Mouse (Mus musculus): ENCODE measurements around the gene Cdc34b.

Gene Cdc34b

GRCm38 (mm10) chr11:94741732-94742272 is at the start of gene Cdc34b:
Gene Cdc34b (plus strand): TSS chr11:94741782.
- WGBS, result 79% methylated on average over 29 of the region's 29 CpGs

DNA sequence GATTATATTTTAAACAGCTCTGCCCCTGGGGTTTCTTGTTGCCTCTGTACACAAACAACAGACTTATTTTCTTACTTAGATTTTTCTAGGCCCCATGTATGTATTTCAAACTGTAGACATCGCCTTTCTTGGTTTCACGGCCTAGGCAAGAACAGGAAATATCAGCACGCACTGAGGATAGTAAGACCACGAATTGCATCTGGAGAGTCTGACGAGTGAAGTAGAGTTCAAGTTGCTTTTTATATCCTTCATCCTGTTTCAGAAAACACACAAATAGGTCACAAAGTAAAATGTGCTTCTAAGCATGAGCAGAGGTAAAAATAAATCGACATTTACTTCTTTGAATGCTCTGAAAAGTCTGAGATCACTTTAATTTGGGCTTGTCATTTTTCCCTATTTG is 46.1 kb upstream of the Cdc34b start:
- 62% methylated on average over 6 of the region's 6 CpGs for WGBS

- WGBS, result 96% methylated on average over 2 of the region's 2 CpGs
Observed at GRCm38 (mm10) chr11:94697140-94697539, 44.4 kb upstream of the Cdc34b start.

DNA sequence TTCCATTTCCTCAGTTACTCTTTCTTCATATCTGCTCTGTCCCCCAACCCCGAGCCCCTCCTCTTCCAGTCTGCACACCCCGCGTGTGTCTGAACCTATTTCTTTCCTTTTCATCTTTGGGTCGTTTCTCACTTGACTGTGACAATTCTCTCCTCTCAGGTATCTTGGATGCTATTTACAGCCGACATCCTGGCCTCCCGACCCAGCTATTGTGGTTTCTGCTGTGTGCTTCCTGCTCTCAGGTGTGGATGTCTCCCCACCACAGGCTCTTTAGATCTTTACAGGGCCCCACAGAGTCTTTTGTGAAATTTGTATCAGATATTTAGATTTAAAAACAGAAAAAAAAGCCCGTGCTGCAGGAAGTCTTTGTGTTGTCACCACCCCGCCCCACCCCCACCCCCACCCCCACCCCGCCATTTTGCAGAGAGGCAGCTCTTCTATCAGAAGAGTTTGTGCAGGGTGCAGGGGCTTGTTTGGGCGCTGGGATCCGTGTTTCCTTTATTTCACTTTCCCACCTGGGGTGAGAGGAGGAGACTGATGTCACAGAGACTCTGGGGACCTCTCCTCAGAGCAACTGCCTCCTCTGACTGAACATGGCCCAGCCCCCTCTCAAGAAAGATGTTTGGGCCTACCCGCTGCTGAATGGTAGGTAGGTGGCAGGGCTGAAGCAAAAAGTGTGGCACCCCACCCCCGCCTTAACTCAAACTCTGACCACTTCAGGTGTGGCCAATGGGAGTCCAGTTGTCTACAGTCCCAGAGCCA is 43.7 kb upstream of the Cdc34b start:
- 52% methylated on average over 13 of the region's 13 CpGs for WGBS

DNA sequence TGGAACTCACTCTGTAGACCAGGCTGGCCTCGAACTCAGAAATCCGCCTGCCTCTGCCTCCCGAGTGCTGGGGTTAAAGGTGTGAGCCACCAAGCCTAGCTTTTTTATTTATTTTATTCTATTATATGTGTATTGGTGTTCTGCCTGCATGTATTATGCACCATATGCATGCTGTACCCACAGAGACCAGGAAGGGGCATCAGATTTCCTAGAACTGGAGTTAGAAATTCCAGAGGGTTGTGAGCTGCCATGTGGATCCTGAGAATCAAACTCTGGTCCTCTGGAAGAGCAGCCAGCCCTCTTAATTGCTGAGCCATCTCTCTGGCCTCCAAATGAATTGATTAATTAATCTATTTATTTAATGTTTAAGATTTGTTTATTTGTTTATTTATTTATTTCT is 42.2 kb upstream of the Cdc34b start:
- 95% methylated on average over 3 of the region's 3 CpGs for WGBS

DNA sequence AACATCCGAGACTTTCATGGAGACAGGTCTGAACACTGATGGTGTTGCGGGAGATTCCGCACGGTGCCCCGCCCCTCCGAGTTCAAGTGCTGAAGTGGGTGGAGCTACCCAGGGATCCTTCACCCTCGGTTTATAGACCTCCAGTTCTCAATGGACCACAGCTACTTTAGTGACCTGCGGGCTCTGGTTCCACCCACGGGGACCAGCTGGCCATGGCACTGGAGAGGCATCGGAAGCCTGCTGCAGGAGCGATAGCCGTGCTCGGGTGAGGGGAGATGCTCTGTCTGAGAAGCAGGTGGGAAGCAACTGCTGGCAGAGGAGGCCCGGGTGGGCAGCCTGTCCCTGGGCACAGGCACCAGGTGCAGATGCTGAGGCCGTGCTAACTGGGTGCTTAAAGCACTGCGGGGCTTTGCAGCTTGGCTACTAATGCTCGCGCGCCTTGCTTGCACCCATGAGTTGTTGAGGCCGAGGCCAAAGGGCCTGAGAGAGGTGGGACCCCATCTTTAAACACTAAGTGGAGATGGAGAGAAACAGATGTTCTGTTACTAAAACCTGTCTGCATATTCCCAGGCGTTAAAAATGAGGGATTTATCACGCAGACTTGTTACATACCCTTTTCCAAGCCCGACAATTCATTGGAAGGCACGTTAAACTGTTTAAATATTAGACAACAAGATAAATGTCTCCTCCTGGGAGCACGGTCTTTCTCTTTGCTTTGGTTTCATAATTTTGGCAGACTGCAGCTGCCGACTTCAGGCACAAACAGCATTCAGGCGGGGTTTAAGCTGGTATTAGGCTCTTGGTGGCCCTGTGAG is 40.0 kb upstream of the Cdc34b start:
- 70% methylated on average over 27 of the region's 27 CpGs for WGBS

DNA sequence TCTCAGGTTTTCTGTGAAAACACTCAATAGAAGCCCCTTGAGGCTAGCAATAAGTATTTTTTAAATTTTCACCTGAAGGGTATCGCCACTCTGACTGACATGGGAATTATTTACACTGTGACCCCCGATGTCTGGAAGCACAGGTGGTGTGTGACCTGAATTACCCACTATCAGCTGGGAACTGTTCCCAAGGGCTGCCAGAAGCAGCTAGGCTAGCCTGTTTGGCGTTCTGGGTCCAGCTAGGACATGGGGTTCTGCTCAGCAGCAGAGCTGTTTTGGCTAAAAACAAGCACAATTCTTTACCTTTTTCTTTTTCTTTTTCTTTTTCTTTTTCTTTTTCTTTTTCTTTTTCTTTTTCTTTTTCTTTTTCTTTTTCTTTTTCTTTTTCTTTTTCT is 39.4 kb upstream of the Cdc34b start:
- 78% methylated on average over 3 of the region's 3 CpGs for WGBS

- WGBS, result 39% methylated on average over 7 of the region's 7 CpGs
Observed at GRCm38 (mm10) chr11:94704020-94704419, 37.6 kb upstream of the Cdc34b start.

DNA sequence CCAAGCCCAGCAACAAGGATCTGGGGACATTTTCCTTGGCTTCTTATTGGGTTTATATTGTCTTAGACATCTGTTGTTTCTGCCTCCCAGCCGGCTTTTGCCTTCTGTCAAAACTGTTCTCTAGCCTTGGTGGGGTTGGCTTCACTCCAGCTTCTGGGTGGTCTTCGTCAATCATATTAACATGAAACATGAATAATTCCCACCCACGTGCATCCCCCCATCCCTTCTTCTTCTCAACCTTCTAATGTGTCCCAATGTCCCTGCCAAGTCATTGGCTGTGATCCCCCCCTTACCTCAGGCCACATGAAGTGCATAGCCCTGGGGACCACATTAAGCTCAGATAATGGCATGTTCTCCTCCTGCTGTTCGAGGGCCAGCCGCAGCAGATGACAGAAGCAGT is 37.1 kb upstream of the Cdc34b start, which contains the start of gene Gm11541:
Gene Gm11541 (minus strand): TSS at position 28 of the 400 bp plus-strand sequence.
- WGBS, result 55% methylated on average over 5 of the region's 5 CpGs

DNA sequence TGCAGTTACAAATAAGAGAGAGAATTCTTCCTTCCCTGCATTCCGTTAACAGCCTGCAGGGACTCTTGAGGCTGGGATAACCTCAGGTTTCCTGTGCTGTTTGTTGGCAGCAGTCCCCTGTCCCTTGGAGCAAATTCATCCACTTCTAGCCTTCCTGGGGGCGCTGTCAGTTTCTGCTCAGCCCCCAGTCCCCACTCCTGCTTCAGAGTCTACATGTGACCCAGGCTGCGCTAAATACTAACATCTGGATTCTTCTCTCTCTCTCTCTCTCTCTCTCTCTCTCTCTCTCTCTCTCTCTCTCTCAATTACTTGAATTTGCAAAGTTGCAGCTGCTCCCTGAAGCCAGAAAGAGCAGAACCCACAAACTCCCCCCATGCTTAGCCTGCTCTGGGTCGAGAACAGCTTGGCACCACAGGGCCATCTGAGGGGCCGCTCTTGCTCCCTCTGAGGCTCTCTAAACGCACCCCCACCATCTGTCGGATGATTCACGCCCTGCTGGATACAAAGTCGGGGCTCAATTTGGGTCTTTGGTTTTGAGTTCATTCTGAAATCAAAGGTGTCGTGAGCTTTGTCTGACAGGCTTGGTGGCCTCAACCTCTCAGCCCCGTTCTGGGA is 28.2 kb upstream of the Cdc34b start:
- 59% methylated on average over 11 of the region's 11 CpGs for WGBS

DNA sequence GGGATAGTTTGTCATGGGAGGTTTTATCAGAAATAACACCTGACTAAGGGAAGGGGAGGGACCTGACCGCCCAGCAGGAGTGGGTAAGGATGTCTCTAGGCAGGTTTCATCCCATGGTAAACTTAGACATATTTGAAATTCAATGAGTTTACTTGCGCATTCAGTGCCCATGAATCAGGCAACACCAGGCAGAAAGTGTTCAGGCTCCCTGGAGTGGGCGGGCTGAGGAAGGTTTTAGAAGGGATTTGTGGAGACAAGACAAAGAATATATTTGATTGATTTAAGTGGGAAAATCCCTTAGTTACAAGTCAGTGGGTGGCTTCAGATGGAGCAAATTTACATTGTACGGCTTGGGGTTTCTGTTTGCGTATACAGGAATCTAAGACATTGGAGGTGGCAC is 26.0 kb upstream of the Cdc34b start:
- 58% methylated on average over 5 of the region's 5 CpGs for WGBS

- WGBS, result 14% methylated on average over 9 of the region's 9 CpGs
Observed at GRCm38 (mm10) chr11:94716754-94717153, 24.8 kb upstream of the Cdc34b start.

GRCm38 (mm10) chr11:94717239-94717638 is 24.3 kb upstream of the Cdc34b start:
- 59% methylated on average over 11 of the region's 11 CpGs for WGBS

DNA sequence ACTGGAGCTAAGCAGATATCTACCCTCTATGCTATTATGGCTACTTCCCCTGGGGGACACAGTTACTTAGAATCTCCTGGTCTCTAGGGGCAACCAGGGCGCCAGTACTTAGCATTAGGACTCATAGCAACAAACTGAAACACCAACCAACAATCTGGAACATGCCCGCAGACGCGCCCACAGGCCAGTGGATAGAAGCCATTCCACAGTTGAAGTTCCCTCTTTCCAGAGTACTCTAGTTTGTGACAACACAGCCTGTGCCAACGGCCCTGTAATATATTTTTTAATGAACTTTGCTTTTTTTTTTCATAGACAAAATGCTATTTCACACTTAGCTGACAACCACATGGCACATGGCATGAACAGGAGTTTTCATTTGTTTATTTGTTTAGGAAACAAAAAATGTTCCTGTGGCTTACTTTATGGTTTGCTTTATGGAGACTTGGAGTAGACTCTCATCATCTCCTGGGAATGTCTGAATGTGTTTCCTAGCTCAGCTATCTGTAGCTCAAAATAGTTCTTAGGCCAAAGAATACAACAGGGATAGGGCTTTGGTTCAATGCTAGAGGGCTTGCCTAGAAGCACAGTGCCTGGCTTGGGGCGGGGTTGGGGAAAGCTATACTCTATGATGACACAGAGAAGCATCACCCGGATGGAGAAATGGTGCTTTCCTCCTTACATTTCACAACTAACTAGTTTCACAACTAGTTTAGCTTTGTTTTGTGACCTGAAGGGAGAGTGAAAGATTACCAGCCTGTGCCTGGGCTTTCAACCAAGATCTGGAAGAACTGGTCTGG is 23.3 kb upstream of the Cdc34b start:
- 78% methylated on average over 7 of the region's 7 CpGs for WGBS

DNA sequence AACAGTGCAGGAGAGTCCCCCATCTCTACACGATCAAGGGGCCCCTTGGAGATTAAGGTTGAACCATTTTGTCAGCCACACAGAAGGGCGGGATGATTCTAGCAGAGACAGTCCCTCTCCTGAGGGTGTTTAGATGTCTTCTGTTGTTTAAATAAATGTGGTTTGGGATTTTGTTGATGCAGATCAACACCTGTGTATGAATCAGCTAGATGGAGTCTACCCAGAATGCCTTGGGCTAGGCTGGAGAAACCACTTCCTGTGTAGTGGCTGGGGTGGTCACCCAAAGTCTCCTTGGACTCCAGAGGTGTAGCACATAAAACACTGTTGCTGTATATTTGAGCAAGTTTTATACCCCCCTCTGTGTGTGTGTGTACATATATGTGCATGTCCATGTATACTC is 22.4 kb upstream of the Cdc34b start:
- WGBS, result 88% methylated on average over 2 of the region's 2 CpGs

- 73% methylated on average over 3 of the region's 3 CpGs for WGBS
Observed at GRCm38 (mm10) chr11:94727306-94727705, 14.3 kb upstream of the Cdc34b start.

GRCm38 (mm10) chr11:94728545-94728944 is 13.0 kb upstream of the Cdc34b start:
- 92% methylated on average over 3 of the region's 3 CpGs for WGBS

DNA sequence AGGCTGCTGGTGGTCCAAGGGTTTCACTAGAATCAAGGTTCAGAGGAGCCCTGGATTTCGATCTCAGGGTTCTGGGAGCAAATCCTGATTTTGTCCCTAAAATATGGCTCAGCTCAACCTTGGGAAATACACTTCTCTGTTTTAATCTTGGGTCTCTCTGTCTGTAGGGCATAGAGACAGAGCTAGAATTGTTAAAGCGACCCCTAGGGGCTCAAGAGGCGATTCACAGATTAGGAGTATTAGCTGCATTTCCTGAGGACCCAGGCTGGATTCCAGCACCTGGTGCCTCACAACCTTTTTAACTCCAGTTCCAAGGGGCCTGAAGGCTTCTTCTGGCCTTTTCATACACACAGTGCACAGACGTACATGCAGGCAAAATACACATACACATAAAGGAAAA is 12.0 kb upstream of the Cdc34b start:
- WGBS, result 52% methylated on average over 4 of the region's 4 CpGs

DNA sequence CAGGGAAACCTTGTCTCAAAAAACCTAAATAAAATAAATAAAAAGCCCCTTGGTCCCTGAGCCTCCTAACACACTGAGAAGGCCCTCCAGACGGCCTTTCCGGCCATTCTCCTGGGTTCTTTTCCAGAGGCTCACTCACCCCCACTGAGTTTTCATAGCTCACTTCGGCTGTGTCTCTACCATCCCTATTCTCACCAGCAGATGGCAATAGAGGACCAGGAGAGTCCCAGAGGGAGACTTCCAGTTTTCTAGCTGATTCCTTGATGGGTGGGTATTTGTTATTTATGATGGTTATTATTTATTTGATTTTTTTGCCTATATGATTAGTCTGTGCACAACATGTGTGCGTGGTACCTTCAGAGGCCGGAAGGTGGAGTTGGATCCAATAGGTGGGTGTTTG is 11.3 kb upstream of the Cdc34b start:
- 25% methylated on average over 5 of the region's 5 CpGs for WGBS

DNA sequence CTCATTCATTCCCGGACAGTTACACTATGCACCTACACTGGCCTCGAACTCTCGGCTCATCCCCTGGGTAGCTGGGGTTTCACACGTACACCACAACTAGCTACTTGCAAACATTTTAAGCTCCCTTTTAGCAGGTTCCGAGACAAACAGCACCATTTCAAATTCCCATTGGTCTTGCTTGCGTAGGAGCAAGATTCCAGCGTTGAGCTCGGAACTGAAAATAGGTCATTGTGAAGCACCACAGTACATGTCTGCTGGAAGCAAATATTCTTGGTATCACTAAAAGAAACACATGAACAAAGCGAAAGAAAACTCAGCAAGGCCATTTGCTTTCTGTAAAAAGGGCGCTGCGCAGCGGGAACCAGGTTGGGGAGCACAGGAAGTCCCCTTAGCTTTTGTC is 10.4 kb upstream of the Cdc34b start:
- 74% methylated on average over 12 of the region's 12 CpGs for WGBS

DNA sequence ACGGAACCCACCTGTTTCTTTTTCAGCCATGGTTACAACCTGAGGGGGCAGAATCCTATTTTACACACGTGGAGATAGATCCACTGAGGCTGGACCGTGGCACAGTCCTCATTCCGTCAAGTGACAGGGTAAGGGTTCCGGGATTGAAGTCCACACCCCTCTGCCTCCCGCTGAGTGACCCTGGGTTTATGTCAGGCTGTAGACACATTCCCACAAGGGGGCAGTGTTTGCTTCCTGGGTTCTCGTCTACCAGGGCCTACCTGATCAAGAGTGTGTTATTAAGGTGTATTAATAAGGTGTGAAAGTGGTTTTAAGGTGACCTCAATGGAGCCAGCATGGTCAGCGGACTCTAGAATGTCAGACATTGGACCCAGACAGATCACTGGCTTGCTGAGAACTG is 8.8 kb upstream of the Cdc34b start:
- 56% methylated on average over 8 of the region's 8 CpGs for WGBS

DNA sequence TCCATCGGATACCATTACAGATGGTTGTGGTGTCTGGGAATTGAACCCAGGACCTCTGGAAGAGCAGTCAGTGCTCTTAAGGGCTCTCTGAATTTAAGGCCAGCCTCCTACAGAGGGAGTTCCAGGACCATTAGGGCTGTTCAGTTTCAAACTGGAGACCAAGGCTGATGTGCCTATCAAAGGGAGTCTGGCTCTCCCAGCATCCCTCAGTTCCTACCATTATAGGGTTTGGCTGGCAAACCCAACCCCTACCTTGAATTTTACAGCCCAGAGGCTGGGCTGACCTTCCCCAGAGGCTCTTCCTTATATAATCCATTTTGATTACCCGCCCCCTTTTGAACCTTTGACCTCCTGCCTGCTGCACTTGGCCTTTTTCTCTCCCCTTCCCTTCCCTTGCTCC is 5.8 kb upstream of the Cdc34b start:
- 82% methylated on average over 2 of the region's 2 CpGs for WGBS
